Mouse (Mus musculus): ENCODE results near the gene Mtf1. TPM values are rescaled to one million over a fixed set of nuclear protein-coding genes. Genes with fewer than 3 reads are reported as not detected.
A peak's percentile ranks its signal among the peaks of the same experiment; 100 is the strongest.

The Mtf1 gene
- 21.2 and 24.2 TPM in 2 replicates for polyA plus RNA-seq (2014; fragmentation: Nextera tagmentation; extraction: Ambion mirVana)

GRCm38 (mm10) chr4:124801552-124802308 lies at the start of gene Mtf1:
Gene Mtf1 (plus strand): TSS chr4:124802104.
- H3K4me1 ChIP-seq (replicated peaks; ENCODE audit: control insufficient read depth, insufficient read depth, low read length), result peaks cover 13% of the 10 kb centered on the region
- H3K27me3 ChIP-seq (replicated peaks; ENCODE audit: control insufficient read depth, insufficient read depth, low read length), result no peaks in the 10 kb centered on the region
- WGBS, result 4% methylated on average over 21 of the region's 21 CpGs
- peak; percentile 76 for ATAC-seq (replicated peaks; ENCODE audit: low FRiP score)
- H3K27ac ChIP-seq (ENCODE audit: low read depth, low read length), result peak within 1 kb of the TSS; percentile 99
- DNase-seq (ENCODE audit: low spot score), result peak; percentile 79
- H3K4me2 ChIP-seq, result peak within 1 kb of the TSS; percentile 91
- peak within 1 kb of the TSS; percentile 92 for H3K4me3 ChIP-seq (ENCODE audit: low read depth, low read length)
- H3K9ac ChIP-seq (ENCODE audit: low read depth, low read length), result peak within 1 kb of the TSS; percentile 99
- no peaks in the 10 kb centered on the region for H3K9me3 ChIP-seq (ENCODE audit: control insufficient read depth, low read length)
- peaks cover 22% of the 10 kb centered on the region for H3K36me3 ChIP-seq (ENCODE audit: control insufficient read depth, insufficient read depth, low read length)

GRCm38 (mm10) chr4:124752281-124753199 lies 49.4 kb upstream of the Mtf1 start:
- DNase-seq (ENCODE audit: low spot score), result peak; percentile 57
- Histone ChIP-seq H3K36me3 (ENCODE audit: control insufficient read depth, insufficient read depth, low read length) (no peaks in the 10 kb centered on the region), H3K9ac (ENCODE audit: low read depth, low read length) (peak overlapping the region; percentile 69), H3K4me1 (replicated peaks; ENCODE audit: control insufficient read depth, insufficient read depth, low read length) (peaks cover 40% of the 10 kb centered on the region), H3K27ac (ENCODE audit: low read depth, low read length) (peak overlapping the region; percentile 78), H3K27me3 (replicated peaks; ENCODE audit: control insufficient read depth, insufficient read depth, low read length) (no peaks in the 10 kb centered on the region), H3K9me3 (ENCODE audit: control insufficient read depth, low read length) (no peaks in the 10 kb centered on the region), H3K4me3 (ENCODE audit: low read depth, low read length) (peak overlapping the region; percentile 77), H3K4me2 (peak overlapping the region; percentile 98)
- WGBS, result 8% methylated on average over 14 of the region's 15 CpGs
- peak; percentile 74 for ATAC-seq (replicated peaks; ENCODE audit: low FRiP score)

- ATAC-seq (replicated peaks; ENCODE audit: low FRiP score), result no peak
- Histone ChIP-seq H3K9ac (ENCODE audit: low read depth, low read length) (no peak overlapping the region), H3K36me3 (ENCODE audit: control insufficient read depth, insufficient read depth, low read length) (no peaks in the 10 kb centered on the region; the same call in 1 of the 2 replicates), H3K4me3 (ENCODE audit: low read depth, low read length) (no peak overlapping the region), H3K9me3 (ENCODE audit: control insufficient read depth, low read length) (no peaks in the 10 kb centered on the region), H3K4me1 (replicated peaks; ENCODE audit: control insufficient read depth, insufficient read depth, low read length) (peaks cover 50% of the 10 kb centered on the region), H3K27me3 (replicated peaks; ENCODE audit: control insufficient read depth, insufficient read depth, low read length) (no peaks in the 10 kb centered on the region), H3K27ac (ENCODE audit: low read depth, low read length) (no peak overlapping the region), H3K4me2 (0 out of 2 replicates have a peak overlapping the region, but pooled peaks have one; percentile 16)
- 62% methylated on average over 7 of the region's 7 CpGs for WGBS
- DNase-seq (ENCODE audit: low spot score), result no peak
These were observed 46.4 kb upstream of the Mtf1 start for GRCm38 (mm10) chr4:124755526-124755925.

GRCm38 (mm10) chr4:124759305-124759811 lies 42.5 kb upstream of the Mtf1 start:
- DNase-seq (ENCODE audit: low spot score), result no peak
- H3K27ac ChIP-seq (ENCODE audit: low read depth, low read length), result peak overlapping the region; percentile 50

GRCm38 (mm10) chr4:124761201-124761600 lies 40.7 kb upstream of the Mtf1 start:
- DNase-seq (ENCODE audit: low spot score), result no peak
- Histone ChIP-seq H3K36me3 (ENCODE audit: control insufficient read depth, insufficient read depth, low read length) (peaks cover 5% of the 10 kb centered on the region; the same call in 1 of the 2 replicates), H3K4me2 (no peak overlapping the region), H3K9ac (ENCODE audit: low read depth, low read length) (no peak overlapping the region), H3K4me3 (ENCODE audit: low read depth, low read length) (no peak overlapping the region), H3K27ac (ENCODE audit: low read depth, low read length) (no peak overlapping the region), H3K9me3 (ENCODE audit: control insufficient read depth, low read length) (no peaks in the 10 kb centered on the region), H3K27me3 (replicated peaks; ENCODE audit: control insufficient read depth, insufficient read depth, low read length) (no peaks in the 10 kb centered on the region), H3K4me1 (replicated peaks; ENCODE audit: control insufficient read depth, insufficient read depth, low read length) (peaks cover 25% of the 10 kb centered on the region)
- ATAC-seq (replicated peaks; ENCODE audit: low FRiP score), result no peak
- WGBS, result 48% methylated on average over 1 of the region's 1 CpGs

More at GRCm38 (mm10) chr4:124759305-124759811, 42.5 kb upstream of the Mtf1 start:
- Histone ChIP-seq H3K4me2 (peak overlapping the region; percentile 32), H3K4me1 (replicated peaks; ENCODE audit: control insufficient read depth, insufficient read depth, low read length) (peaks cover 33% of the 10 kb centered on the region), H3K36me3 (ENCODE audit: control insufficient read depth, insufficient read depth, low read length) (peaks cover 5% of the 10 kb centered on the region; the same call in 1 of the 2 replicates), H3K9me3 (ENCODE audit: control insufficient read depth, low read length) (no peaks in the 10 kb centered on the region), H3K9ac (ENCODE audit: low read depth, low read length) (no peak overlapping the region), H3K4me3 (ENCODE audit: low read depth, low read length) (no peak overlapping the region), H3K27me3 (replicated peaks; ENCODE audit: control insufficient read depth, insufficient read depth, low read length) (no peaks in the 10 kb centered on the region)
- whole genome bisulfite sequencing, result 31% methylated on average over 7 of the region's 7 CpGs
- peak; percentile 70; the same call in 1 of the 2 replicates for ATAC-seq (replicated peaks; ENCODE audit: low FRiP score)

GRCm38 (mm10) chr4:124762858-124763452 lies 38.9 kb upstream of the Mtf1 start:
- Histone ChIP-seq H3K4me2 (no peak overlapping the region), H3K4me1 (replicated peaks; ENCODE audit: control insufficient read depth, insufficient read depth, low read length) (peaks cover 38% of the 10 kb centered on the region), H3K4me3 (ENCODE audit: low read depth, low read length) (no peak overlapping the region), H3K9me3 (ENCODE audit: control insufficient read depth, low read length) (no peaks in the 10 kb centered on the region), H3K27ac (ENCODE audit: low read depth, low read length) (no peak overlapping the region), H3K36me3 (ENCODE audit: control insufficient read depth, insufficient read depth, low read length) (peaks cover 5% of the 10 kb centered on the region; the same call in 1 of the 2 replicates), H3K27me3 (replicated peaks; ENCODE audit: control insufficient read depth, insufficient read depth, low read length) (no peaks in the 10 kb centered on the region), H3K9ac (ENCODE audit: low read depth, low read length) (no peak overlapping the region)
- DNase-seq (ENCODE audit: low spot score) (no peak), ATAC-seq (replicated peaks; ENCODE audit: low FRiP score) (no peak)
- 80% methylated on average over 6 of the region's 6 CpGs for WGBS

- WGBS, result 69% methylated on average over 23 of the region's 23 CpGs
- H3K36me3 ChIP-seq (ENCODE audit: control insufficient read depth, insufficient read depth, low read length), result 0 out of 2 replicates have a peak, but pooled peaks cover 5% of the 10 kb centered on the region
- H3K9ac ChIP-seq (ENCODE audit: low read depth, low read length), result no peak overlapping the region
- H3K27ac ChIP-seq (ENCODE audit: low read depth, low read length), result no peak overlapping the region
- H3K4me2 ChIP-seq, result peak overlapping the region; percentile 4; the same call in 1 of the 2 replicates
- no peaks in the 10 kb centered on the region for H3K27me3 ChIP-seq (replicated peaks; ENCODE audit: control insufficient read depth, insufficient read depth, low read length)
- H3K4me1 ChIP-seq (replicated peaks; ENCODE audit: control insufficient read depth, insufficient read depth, low read length), result peaks cover 45% of the 10 kb centered on the region
- no peaks in the 10 kb centered on the region for H3K9me3 ChIP-seq (ENCODE audit: control insufficient read depth, low read length)
- no peak for ATAC-seq (replicated peaks; ENCODE audit: low FRiP score)
- no peak overlapping the region for H3K4me3 ChIP-seq (ENCODE audit: low read depth, low read length)
- no peak for DNase-seq (ENCODE audit: low spot score)
These were observed 35.9 kb upstream of the Mtf1 start for GRCm38 (mm10) chr4:124765802-124766565.
